In the genomic region with DNA sequence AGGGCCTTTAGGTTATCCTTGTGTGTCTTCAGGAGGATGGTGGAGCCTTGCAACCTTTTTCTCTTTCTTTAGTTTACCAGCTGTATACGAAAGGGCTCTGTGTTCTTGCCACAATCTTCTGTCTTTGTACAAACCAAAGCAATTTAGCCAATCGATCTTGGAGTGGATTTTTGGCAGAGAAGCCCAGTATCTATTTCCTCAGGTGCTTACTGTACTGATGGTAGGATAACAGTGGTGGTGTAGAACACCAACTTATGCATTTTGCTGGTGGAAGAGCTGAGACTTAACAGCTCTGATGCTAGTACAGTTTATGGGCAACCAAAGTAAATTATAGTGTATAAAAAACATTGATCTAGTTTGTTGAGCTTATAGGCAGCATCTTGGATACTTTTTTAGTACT, we compare ENCODE assay signal across 21 mouse cellular contexts.
DNase-seq lines count a peak whose midpoint lies in the region; ATAC-seq and TF ChIP-seq lines count a peak whose summit lies in the region.
"Had no signal": no experiment of that assay in that cellular context is flagged by ENCODE, and none has a peak within 500 bp of the region (broad histone marks: within the 10 kb centered on the region; RNA-seq: fewer than 3 reads in every experiment).

No protein-coding gene starts in this region.

- DNase-seq in liver, adult 2 months (ENCODE audit: extremely low read depth, low read depth, low spot score) = peak; percentile 10
- DNase-seq in liver, embryonic 11.5 days (ENCODE audit: low spot score) = no peak
- peak; percentile 56 for DNase-seq in fat pad, adult 2 months (ENCODE audit: extremely low read depth, low read depth, low spot score)
- peak; percentile 57 for DNase-seq in gonadal fat pad, adult 2 months (ENCODE audit: low read depth)
- no peak for DNase-seq in cerebellum, postnatal 25 days
- DNase-seq: adrenal gland, adult 2 months; adrenal gland, adult 8-10 months; adrenal gland, postnatal 10 days; adrenal gland, postnatal 14 days; adrenal gland, postnatal 25 days; adrenal gland, postnatal 36 days; B cell, adult 2 months; cerebellum, adult 11 months; cerebellum, adult 11-12 months; cerebellum, adult 18-20 months had no signal

- no peak overlapping the region for H3K9ac ChIP-seq in liver, adult 2 months (ENCODE audit: low read depth, low read length)
- no peak overlapping the region for H3K9ac ChIP-seq in liver, embryonic 11.5 days (ENCODE audit: low read depth, low read length)
- H3K9ac ChIP-seq in forebrain, embryonic 15.5 days (replicated peaks) = no peak overlapping the region

- no peaks in the 10 kb centered on the region for H3K79me2 ChIP-seq in liver, adult 2 months (ENCODE audit: control insufficient read depth, insufficient read depth, low read length)

- no peak for TF ChIP-seq CTCF in liver, adult 2 months (IDR thresholded peaks at IDR 0.05; ENCODE audit: low read depth, low read length)

- no peak for TF ChIP-seq POLR2A in liver, adult 2 months (IDR thresholded peaks at IDR 0.05; ENCODE audit: extremely low read depth, insufficient read depth, low read length)

- no peaks in the 10 kb centered on the region for H3K36me3 ChIP-seq in liver, adult 2 months (ENCODE audit: control insufficient read depth, insufficient read depth, low read length)
- no peaks in the 10 kb centered on the region for H3K36me3 ChIP-seq in liver, embryonic 11.5 days (ENCODE audit: control insufficient read depth, insufficient read depth, low read length)
- H3K36me3 ChIP-seq in forebrain, embryonic 15.5 days = no peaks in the 10 kb centered on the region
- H3K36me3 ChIP-seq: G1E had no signal

- H3K4me3 ChIP-seq in liver, adult 2 months (ENCODE audit: insufficient read depth, low read depth, low read length) = no peak overlapping the region
- H3K4me3 ChIP-seq in liver, embryonic 11.5 days (ENCODE audit: low read depth, low read length) = no peak overlapping the region
- H3K4me3 ChIP-seq in forebrain, embryonic 15.5 days = no peak overlapping the region

- no peak overlapping the region for H3K4me2 ChIP-seq in liver, embryonic 11.5 days
- H3K4me2 ChIP-seq in forebrain, embryonic 15.5 days (replicated peaks) = no peak overlapping the region

- WGBS in liver, adult 2 months = 58% methylated on average over 2 of the region's 2 CpGs
- 87% methylated on average over 2 of the region's 2 CpGs for WGBS in liver, embryonic 11.5 days
- 85% methylated on average over 2 of the region's 2 CpGs for WGBS in forebrain, embryonic 15.5 days

- no peaks in the 10 kb centered on the region for H3K27me3 ChIP-seq in liver, adult 2 months (ENCODE audit: control insufficient read depth, insufficient read depth, low read length)
- no peaks in the 10 kb centered on the region for H3K27me3 ChIP-seq in liver, embryonic 11.5 days (replicated peaks; ENCODE audit: control insufficient read depth, insufficient read depth, low read length)
- H3K27me3 ChIP-seq in forebrain, embryonic 15.5 days = no peaks in the 10 kb centered on the region
- H3K27me3 ChIP-seq: CH12.LX, Patski had no signal

- H3K4me1 ChIP-seq in liver, adult 2 months (ENCODE audit: control insufficient read depth, insufficient read depth, low read length) = no peaks in the 10 kb centered on the region
- no peaks in the 10 kb centered on the region for H3K4me1 ChIP-seq in liver, embryonic 11.5 days (replicated peaks; ENCODE audit: control insufficient read depth, insufficient read depth, low read length)
- H3K4me1 ChIP-seq in forebrain, embryonic 15.5 days = peaks cover 5% of the 10 kb centered on the region

- H3K9me3 ChIP-seq in liver, embryonic 11.5 days (ENCODE audit: control insufficient read depth, low read length) = no peaks in the 10 kb centered on the region
- H3K9me3 ChIP-seq in forebrain, embryonic 15.5 days = no peaks in the 10 kb centered on the region

- no peak for ATAC-seq in liver, embryonic 11.5 days (replicated peaks; ENCODE audit: low FRiP score)
- ATAC-seq in forebrain, embryonic 15.5 days (replicated peaks) = no peak
- ATAC-seq: activated CD4-positive, CD25-positive, alpha-beta regulatory T cell, adult 4 months; CD4-positive, CD25-positive, alpha-beta regulatory T cell, adult 4 months; Patski had no signal

- H3K27ac ChIP-seq in liver, adult 2 months (replicated peaks; ENCODE audit: insufficient read depth, low read depth, low read length) = no peak overlapping the region
- H3K27ac ChIP-seq in liver, embryonic 11.5 days (ENCODE audit: low read depth, low read length) = no peak overlapping the region
- no peak overlapping the region for H3K27ac ChIP-seq in forebrain, embryonic 15.5 days (replicated peaks)

Comparison
In these comparisons a context has a peak if more than half of its experiments do, and no peak if none do; other contexts are left out.
1. DNase-seq: peak in liver, adult 2 months (single experiment), fat pad, adult 2 months (single experiment) and gonadal fat pad, adult 2 months (single experiment); none in liver, embryonic 11.5 days (single experiment) and cerebellum, postnatal 25 days (0 of 2).